Mouse (Mus musculus) right cerebral cortex, postnatal 10 days (tissue): ENCODE measurements at regions not wholly inside any gene's neighbourhood (a gene's known extent, or its start where the extent isn't known, plus 50 kb on each side); places are given as distances from the start of the nearest gene placed in this dataset.
A peak's percentile ranks its signal among the peaks of the same experiment; 100 is the strongest.

Experiments used
- DNase-seq, 2 experiments: peaks; one replicate each; pipeline ENCODE4 v3.0.0; 2021; ENCODE audit warnings: low spot score in 2 of 2

DNA sequence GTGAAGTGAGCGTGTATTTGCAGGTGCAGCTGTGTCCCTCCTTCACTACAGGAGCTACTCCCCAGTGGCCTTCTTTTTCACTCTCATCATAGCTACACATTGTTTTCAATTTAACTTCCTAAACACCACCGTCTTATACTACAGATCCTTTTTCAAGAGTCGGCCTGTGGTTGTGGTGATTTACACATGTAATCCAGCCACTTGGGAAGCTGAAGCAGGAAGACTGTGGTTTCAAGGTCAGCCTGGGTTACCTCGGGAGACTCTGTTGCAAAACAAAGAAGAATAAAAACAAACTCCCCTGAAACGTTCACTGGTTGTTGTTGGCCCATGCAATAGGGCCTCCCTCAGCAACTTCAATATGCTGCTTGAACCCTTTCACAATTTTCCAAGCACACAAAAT lies 153.8 kb upstream of the Kcnh8 start:
- DNase-seq, result no peak

DNA sequence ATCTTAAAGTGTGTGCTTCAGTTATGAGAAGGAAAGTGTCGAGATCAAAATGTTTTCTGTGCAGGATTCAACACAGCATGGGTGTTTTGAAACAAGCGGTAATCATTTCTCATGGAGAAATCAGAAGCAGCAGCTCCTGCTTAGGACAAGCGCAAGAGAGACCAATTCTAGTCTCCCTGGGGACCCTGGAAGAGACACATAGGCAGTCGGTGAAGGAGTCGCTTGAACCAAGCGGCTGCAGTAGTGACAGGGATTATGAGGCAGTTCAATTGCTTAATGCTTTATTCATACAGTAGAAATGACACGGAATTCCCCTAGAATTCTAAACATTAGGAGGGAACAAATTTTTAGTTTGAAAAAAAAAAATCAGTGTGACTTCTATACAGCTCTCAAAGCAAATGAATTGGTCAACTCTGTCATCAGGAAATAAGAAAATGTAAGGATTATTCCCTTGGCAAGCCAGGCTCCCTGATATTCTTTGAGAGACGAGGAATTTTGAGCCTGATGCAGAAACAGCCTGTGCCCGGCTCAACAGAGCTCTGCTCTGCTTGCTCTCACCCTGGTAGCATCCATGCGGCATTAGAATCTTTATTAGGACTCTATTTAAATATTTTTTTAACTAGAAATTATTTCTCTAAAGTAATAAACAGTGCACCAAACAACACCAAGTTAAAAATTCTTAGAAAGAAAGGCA lies 143.1 kb upstream of the Kcnh8 start:
- DNase-seq, result no peak

DNA sequence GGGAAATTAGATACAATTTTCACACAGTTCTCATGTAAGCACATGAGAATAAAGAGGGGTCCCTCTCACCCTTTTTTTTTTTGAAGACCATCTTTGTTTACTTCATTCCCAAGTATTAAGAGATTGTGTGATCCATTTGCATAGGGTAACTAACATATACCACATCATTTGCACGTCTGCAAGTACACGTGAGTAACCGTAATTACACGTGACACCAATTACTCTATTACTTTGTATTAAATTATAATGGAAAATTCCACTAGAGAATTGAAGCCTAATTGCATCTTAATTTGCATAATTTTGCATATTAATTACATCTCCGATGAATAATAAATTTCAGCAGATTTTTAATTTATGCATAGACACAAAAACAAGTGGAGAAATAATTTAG lies 142.5 kb upstream of the Kcnh8 start:
- DNase-seq, result no peak

GRCm38 (mm10) chr17:52461264-52461663 lies 141.2 kb upstream of the Kcnh8 start:
- DNase-seq, result peak; percentile 34 to 44

GRCm38 (mm10) chr17:52461709-52462141 lies 140.8 kb upstream of the Kcnh8 start:
- peak; percentile 78 to 79 for DNase-seq

DNA sequence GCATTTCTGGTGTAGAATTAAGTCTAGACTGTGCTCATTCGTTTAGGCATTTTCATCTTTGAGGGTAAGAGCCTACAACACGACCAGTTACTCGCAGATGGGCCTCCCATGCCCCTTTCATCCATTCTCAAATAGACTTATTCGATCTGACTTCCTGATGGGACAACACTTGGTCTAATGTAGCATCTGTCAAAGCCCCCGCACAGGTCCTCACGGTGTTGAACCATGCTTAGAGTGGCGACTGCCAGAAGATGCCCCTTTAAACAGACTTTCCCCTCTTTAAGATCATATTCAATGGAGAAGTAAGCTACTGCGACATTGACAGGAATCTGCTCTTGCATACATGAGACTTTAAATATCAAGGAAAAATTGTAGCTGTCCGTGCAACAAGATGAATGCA lies 140.1 kb upstream of the Kcnh8 start:
- DNase-seq, result no peak

GRCm38 (mm10) chr17:52468464-52468863 lies 134.0 kb upstream of the Kcnh8 start:
- no peak for DNase-seq

DNA sequence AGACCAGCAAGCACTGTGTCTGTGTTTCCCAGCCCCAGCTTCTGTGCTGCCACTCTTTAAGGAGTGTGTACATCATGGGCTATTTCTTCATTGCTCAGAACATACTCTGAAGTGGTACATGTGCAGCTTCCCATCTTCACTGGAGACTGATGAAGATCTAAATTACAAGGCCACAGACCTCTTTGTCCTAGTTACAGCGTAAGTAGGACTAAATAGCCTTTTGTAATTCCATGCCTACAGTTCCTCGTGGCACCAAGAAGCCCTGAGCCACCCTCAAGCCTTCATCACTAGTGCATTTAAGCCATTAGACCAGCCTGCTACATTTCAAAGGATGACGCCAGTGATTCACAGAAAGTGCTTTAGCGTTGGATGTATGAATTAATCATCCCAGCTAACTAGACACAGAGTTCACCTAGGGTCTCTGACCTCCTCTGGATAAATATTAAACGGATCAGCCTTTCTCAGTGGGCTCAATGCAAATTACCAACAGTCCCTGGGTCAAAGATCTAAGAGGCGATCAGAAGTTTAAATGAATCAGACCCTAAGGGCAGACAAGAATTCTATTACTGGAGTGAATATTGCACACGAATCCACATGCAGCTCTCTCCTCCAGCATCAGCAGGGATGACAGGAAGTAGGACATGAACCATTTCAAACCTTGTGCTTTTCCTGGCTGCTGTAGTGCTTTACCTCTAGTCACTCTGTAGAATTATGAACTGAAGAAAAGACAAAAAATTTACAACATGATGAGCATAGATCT lies 123.0 kb upstream of the Kcnh8 start:
- DNase-seq, result no peak

- no peak for DNase-seq
Measured at GRCm38 (mm10) chr17:52480087-52480638, 122.3 kb upstream of the Kcnh8 start.

DNA sequence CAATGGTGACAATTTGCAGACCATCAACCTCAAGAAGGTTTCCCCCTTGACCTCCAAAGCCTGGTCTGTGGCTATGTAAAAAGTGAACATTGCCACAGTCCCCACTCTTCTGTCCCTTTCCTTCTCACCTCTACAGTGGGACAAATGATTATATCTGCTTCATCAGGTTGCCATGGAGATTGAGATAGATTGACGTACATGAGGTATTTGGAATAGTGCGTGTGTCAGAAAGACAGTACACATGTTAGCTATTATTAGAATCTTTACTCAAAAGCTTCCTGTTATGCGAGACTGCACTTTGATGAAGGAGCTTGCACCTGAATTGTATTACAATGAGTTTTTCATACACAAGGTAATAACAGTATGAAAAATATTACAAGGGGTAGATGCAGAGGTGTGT lies 95.7 kb upstream of the Kcnh8 start:
- no peak for DNase-seq

DNA sequence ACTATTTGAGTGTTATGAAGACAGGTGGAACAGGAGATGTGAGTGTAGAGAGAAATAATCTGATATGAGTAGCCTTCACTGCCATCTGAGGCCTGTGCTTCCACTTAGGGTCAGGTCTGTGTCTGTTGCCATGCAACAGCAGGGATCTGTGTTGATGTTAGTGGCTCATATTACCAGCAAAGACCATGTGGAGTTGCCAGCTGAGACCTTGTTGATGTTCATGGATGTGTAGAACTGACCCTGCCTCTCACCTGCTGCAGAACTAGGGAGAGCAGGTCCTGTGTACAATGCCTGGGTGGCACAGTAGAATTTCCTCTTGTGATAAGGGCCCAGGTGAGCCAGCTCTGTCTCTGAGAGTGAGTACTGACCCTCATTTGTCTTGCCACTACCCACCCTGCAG lies 72.2 kb upstream of the Kcnh8 start:
- no peak for DNase-seq
